Mouse (Mus musculus): ENCODE measurements around the gene Scgb1a1.

Scgb1a1 gene

DNA sequence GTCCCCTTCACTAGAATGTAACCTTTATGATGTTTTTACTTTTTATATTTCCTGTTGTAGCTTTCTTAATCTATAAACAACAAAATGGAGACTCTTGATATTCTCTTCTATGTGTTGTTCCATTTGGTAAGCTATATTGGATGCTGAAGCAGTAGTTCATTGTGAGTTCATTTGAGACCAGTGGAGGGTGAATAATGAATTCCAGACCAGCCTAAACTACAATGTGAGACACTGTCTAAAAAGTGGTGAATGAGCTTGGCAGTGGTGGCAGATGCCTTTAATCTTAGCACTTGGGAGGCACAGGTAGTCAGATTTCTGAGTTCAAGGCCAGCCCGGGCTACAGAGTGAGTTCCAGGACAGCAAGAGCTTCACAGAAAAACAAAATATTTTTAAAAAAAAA, 44.6 kb downstream of the Scgb1a1 start:
- no peak for ATAC-seq (ENCODE audit: low TSS enrichment)

DNA sequence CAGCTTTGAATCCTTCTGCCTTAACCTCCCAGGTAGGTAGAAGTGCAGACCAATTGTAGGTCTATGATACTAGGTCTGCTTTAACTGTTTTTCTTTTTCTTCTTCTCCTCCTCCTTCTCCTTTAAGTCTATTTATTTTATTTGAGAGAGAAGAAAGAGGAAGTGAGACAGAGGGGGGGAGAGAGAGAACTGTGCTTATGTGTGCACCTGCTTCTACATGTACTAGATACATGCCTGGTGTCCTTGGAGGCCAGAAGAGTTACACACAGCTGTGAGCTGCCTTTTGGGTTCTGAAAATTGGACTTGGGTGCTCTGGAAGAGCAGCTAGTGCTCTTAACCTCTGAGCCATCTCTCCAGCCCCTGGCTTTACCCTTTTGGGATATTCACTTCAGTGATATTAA, 46.7 kb downstream of the Scgb1a1 start:
- no peak for ATAC-seq (ENCODE audit: low TSS enrichment)

DNA sequence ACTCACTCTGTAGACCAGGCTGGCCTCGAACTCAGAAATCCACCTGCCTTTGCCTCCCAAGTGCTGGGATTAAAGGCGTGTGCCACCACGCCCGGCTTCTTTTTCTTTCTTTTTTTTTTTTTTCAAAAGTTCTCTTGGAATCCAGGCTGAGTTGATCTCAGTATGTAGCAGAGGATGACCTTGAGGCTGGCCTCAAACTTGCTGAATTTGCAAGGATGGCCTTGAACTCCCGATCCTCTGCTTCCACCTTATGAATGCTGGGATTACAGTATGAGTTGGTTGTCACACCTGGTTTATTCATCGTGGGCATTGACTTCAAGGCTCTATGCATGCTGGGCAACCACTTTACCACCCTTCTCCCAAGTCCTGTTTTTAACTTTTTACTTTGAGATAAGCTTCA, 47.1 kb downstream of the Scgb1a1 start:
- ATAC-seq (ENCODE audit: low TSS enrichment) = no peak

DNA sequence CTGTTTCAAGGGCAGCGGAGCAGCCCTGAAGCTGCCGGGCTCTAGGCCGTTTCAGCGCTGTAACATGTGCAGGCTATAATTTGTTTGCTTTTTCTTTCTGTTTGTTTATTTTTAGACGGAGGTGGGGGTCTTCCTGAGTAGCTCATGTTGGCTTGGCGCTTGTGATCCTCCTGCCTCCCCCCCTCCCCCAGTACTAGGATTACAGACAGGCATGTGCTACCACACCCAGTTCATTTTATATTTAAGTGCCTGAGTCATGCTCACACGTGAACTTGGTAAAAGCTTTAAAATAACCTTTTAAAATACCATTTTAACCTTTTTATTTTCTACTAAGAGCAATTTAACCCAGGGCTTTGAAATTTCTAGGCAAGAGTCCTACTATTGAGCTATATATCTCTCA, 47.8 kb downstream of the Scgb1a1 start:
- ATAC-seq (ENCODE audit: low TSS enrichment) = no peak

DNA sequence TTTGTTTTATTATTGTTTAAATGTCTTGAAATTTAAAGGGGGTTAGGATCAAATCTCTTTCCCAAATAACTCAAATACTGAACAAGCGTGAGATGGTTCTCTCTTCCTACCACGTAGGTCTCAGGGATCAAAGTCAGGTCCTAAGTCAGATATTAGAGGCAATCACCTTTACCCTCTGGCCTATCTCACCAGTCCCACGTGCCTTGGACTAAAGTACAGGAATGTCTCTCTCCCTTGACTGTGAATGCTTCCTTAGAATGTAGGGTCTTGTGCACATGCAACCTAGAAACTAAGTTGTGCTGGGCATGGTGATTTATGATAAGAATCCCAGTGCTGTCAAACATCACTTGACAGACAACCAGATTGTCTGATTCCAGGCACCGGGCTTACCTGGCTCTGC, 48.5 kb downstream of the Scgb1a1 start:
- ATAC-seq (ENCODE audit: low TSS enrichment) = no peak

DNA sequence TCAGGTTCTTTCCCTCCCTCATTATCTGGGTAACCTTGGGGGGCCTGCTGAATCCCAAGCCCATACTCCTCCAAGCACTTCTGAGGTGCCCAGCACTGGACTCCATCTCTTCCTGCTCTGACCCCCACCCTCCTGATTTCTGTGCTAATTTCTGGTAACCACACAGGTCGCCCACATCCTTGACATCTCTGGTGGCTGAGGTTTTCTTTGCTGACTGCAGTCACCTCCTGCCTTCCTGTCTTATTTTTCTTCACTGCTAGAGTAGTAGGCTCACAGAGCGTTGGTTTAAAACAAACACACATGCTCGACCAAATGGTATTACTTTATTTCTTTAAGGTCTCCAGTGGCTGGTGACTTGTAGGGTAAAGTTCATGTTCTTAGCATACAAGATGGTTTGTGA, 49.6 kb downstream of the Scgb1a1 start:
- ATAC-seq (ENCODE audit: low TSS enrichment) = no peak

DNA sequence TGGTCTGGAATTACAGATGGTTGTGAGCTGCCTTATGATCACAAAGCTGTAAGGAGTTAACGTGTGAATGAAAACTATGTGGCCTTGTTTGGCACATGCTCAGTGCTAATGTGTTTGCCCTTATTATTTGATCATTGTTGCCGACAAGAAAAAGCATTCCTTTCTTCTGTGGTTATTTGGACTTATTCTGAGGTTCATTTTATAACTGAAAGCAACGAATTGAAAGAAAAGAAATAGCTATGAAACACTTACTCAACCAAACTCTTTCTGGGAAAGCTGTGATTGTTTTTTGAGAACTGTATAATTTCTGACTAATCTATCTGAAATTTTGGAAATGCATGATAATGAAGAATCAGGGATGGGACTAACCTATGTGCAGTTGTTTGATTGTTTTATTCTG, 52.7 kb downstream of the Scgb1a1 start:
- no peak for ATAC-seq (ENCODE audit: low TSS enrichment)

DNA sequence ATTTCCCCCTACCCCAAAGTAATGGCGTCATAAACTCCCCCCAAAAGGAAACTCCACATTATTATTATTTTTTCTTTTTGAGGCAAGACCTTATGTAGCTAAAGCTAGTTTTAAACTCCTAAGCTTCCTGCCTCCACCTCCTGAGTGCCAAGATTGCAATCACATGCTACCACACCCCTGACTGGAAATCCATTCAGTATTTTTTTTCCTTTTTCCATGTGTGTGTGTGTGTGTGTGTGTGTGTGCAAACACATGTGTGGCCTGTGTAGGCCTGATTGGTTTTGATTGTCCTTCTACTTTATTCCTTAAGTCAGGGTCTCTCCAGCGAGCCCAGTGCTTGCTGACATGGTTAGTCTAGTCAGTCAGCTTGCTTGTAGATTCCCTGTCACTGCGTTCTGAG, 53.3 kb downstream of the Scgb1a1 start:
- no peak for ATAC-seq (ENCODE audit: low TSS enrichment)

Measured in frontal cortex, adult (tissue).